Mouse (Mus musculus) kidney, adult 2 months (tissue): Measurements from ENCODE around the gene Slc8a3.

Experiments
- CTCF ChIP-seq: fragments of 200-500 bp; conservative IDR thresholded peaks from 2 replicates; pipeline ENCODE4 v1.5.1; 2011; ENCODE audit warnings: low read depth, mild to moderate bottlenecking, control low read depth, low read length, moderate library complexity, mixed read lengths; ENCODE audit not compliant: insufficient read depth, insufficient read length
- POLR2A ChIP-seq: fragments of 200-500 bp; IDR thresholded peaks from one replicate; pipeline ENCODE4 v1.6.1; 2011; ENCODE audit warnings: low read depth, low read length, control low read depth

DNA sequence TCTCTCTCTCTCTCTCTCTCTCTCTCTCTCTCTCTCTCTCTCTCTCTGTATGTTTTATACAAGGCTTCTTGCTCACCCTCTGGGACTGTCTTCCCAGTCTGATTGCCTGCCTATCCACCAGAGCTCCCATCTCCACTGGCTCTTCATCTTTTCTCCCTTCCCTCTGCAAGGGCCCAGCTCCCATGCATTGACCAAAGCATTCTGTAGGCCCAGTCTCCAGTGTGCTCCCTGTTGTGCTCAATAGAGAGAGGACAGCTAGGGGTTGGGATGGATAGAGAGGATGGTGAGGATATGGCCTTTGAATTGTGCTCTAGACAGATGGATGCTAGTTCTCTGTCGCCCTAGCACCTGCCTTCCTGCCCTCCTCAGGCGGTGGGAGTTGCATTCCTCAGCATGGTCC lies 109.7 kb downstream of the Slc8a3 start:
- no peak for TF ChIP-seq CTCF
- no peak for TF ChIP-seq POLR2A
